Mouse (Mus musculus): Measurements from ENCODE around the gene Atg14.

- TF ChIP-seq ZC3H11A (IDR thresholded peaks at IDR 0.05; ENCODE audit: borderline replicate concordance, low read depth, low read length) (no peak), MAFK (IDR thresholded peaks at IDR 0.05; ENCODE audit: insufficient read depth, low read depth, low read length) (no peak), ZNF384 (IDR thresholded peaks at IDR 0.05; ENCODE audit: low read depth, low read length) (no peak), HCFC1 (IDR thresholded peaks at IDR 0.05; ENCODE audit: borderline replicate concordance, insufficient read depth, low read length) (no peak)
Observed at GRCm38 (mm10) chr14:47584346-47584745, 13.9 kb upstream of the Atg14 start.

Measured in ES-E14 (cell line).